Mouse (Mus musculus): Measurements from ENCODE around the gene Ech1. TPM values are rescaled to one million over a fixed set of nuclear protein-coding genes. Genes with fewer than 3 reads are reported as not detected.

Ech1 gene
- total RNA-seq, 2 experiments from 2014 or later: 198 to 334 TPM

- no peak for DNase-seq
- intact Hi-C loops (cut with DNase I; ENCODE audit: low total_unique reads): no loop called here
Observed at GRCm38 (mm10) chr7:28801451-28801850, 23.6 kb upstream of the Ech1 start.

- intact Hi-C loops (cut with DNase I; ENCODE audit: low total_unique reads): no loop called here
- DNase-seq: no peak
Observed at GRCm38 (mm10) chr7:28801901-28802670, 22.9 kb upstream of the Ech1 start.

GRCm38 (mm10) chr7:28802846-28803588 lies 22.0 kb upstream of the Ech1 start:
- no peak for DNase-seq

GRCm38 (mm10) chr7:28803756-28804155 lies 21.3 kb upstream of the Ech1 start:
- intact Hi-C loops (cut with DNase I; ENCODE audit: low total_unique reads): no loop called here
- no peak for DNase-seq

More at GRCm38 (mm10) chr7:28802846-28803588, 22.0 kb upstream of the Ech1 start:
- intact Hi-C loops (cut with DNase I; ENCODE audit: low total_unique reads): no loop called here

GRCm38 (mm10) chr7:28806869-28807268 lies 18.1 kb upstream of the Ech1 start:
- DNase-seq: no peak
- intact Hi-C loops (cut with DNase I; ENCODE audit: low total_unique reads): no loop called here

- intact Hi-C loops (cut with DNase I; ENCODE audit: low total_unique reads): no loop called here
- DNase-seq: no peak
Observed at GRCm38 (mm10) chr7:28807641-28808220, 17.3 kb upstream of the Ech1 start.

- DNase-seq: peak; percentile 79
- intact Hi-C loops (cut with DNase I; ENCODE audit: low total_unique reads): no loop called here
Observed at GRCm38 (mm10) chr7:28808221-28808941, 16.6 kb upstream of the Ech1 start, which contains the start of gene Hnrnpl. Hnrnpl (plus strand) TSS chr7:28808541.

- DNase-seq: peak; percentile 97
- intact Hi-C loops (cut with DNase I; ENCODE audit: low total_unique reads): no loop called here
Observed at GRCm38 (mm10) chr7:28808957-28809393, 16.0 kb upstream of the Ech1 start.

- intact Hi-C loops (cut with DNase I; ENCODE audit: low total_unique reads): no loop called here
- peak; percentile 48 for DNase-seq
Observed at GRCm38 (mm10) chr7:28809401-28810089, 15.5 kb upstream of the Ech1 start.

- DNase-seq: peak; percentile 97
- intact Hi-C loops (cut with DNase I; ENCODE audit: low total_unique reads): no loop called here
Observed at GRCm38 (mm10) chr7:28810107-28811066, 14.6 kb upstream of the Ech1 start.

- intact Hi-C loops (cut with DNase I; ENCODE audit: low total_unique reads): no loop called here
Observed at GRCm38 (mm10) chr7:28811228-28811627, 13.8 kb upstream of the Ech1 start.

GRCm38 (mm10) chr7:28811640-28812275 lies 13.3 kb upstream of the Ech1 start:
- intact Hi-C loops (cut with DNase I; ENCODE audit: low total_unique reads): no loop called here

More at GRCm38 (mm10) chr7:28811228-28811627, 13.8 kb upstream of the Ech1 start:
- DNase-seq: peak; percentile 96

GRCm38 (mm10) chr7:28812436-28812835 lies 12.6 kb upstream of the Ech1 start:
- intact Hi-C loops (cut with DNase I; ENCODE audit: low total_unique reads): no loop called here

More at GRCm38 (mm10) chr7:28811640-28812275, 13.3 kb upstream of the Ech1 start:
- DNase-seq: no peak

GRCm38 (mm10) chr7:28812949-28813348 lies 12.1 kb upstream of the Ech1 start:
- DNase-seq: no peak
- intact Hi-C loops (cut with DNase I; ENCODE audit: low total_unique reads): no loop called here

More at GRCm38 (mm10) chr7:28812436-28812835, 12.6 kb upstream of the Ech1 start:
- no peak for DNase-seq

GRCm38 (mm10) chr7:28814306-28815034 lies 10.5 kb upstream of the Ech1 start:
- intact Hi-C loops (cut with DNase I; ENCODE audit: low total_unique reads): no loop called here
- no peak for DNase-seq

GRCm38 (mm10) chr7:28815230-28815629 lies 9.8 kb upstream of the Ech1 start:
- no peak for DNase-seq
- intact Hi-C loops (cut with DNase I; ENCODE audit: low total_unique reads): no loop called here

GRCm38 (mm10) chr7:28816201-28816600 lies 8.8 kb upstream of the Ech1 start:
- intact Hi-C loops (cut with DNase I; ENCODE audit: low total_unique reads): no loop called here
- no peak for DNase-seq

Measured in gastrocnemius, postnatal 14 days (tissue).